Mouse (Mus musculus) MEL (cell line): Measurements from ENCODE around the gene Efcc1.

Experiments
- CTCF ChIP-seq, 3 experiments: IDR thresholded peaks in 2 of 3; conservative IDR thresholded peaks in 1 of 3; 2 replicates each; pipeline ENCODE4 v1.5.1; 2011 to 2012; ENCODE audit warnings: low read length in 3 of 3, low read depth in 2 of 3, mild to moderate bottlenecking in 2 of 3, improper control_type of control experiment in 1 of 3, inconsistent platforms in 1 of 3, mixed read lengths in 1 of 3, moderate library complexity in 1 of 3; ENCODE audit not compliant: control insufficient read depth in 1 of 3, insufficient read depth in 1 of 3, poor library complexity in 1 of 3, severe bottlenecking in 1 of 3
- EP300 ChIP-seq, 2 experiments: IDR thresholded peaks; 2 replicates each; pipeline ENCODE4 v1.6.1; 2011; ENCODE audit warnings: improper control_type of control experiment in 2 of 2, low read length in 2 of 2, low read depth in 1 of 2, mild to moderate bottlenecking in 1 of 2
- MXI1 ChIP-seq: IDR thresholded peaks from 2 replicates; pipeline ENCODE4 v1.6.1; 2011; ENCODE audit warnings: mild to moderate bottlenecking, low read depth, low read length, improper control_type of control experiment
- POLR2A ChIP-seq, 2 experiments: IDR thresholded peaks; 2 replicates each; pipeline ENCODE4 v1.6.1; 2011 to 2012; ENCODE audit warnings: low read length in 2 of 2, mild to moderate bottlenecking in 2 of 2, control low read depth in 1 of 2, improper control_type of control experiment in 1 of 2, low read depth in 1 of 2, moderate library complexity in 1 of 2; ENCODE audit not compliant: control insufficient read depth in 1 of 2, insufficient read depth in 1 of 2, poor library complexity in 1 of 2
- RAD21 ChIP-seq: IDR thresholded peaks from 2 replicates; pipeline ENCODE4 v1.6.1; 2011; ENCODE audit warnings: mild to moderate bottlenecking, low read depth, low read length, improper control_type of control experiment
- ZNF384 ChIP-seq: IDR thresholded peaks from 2 replicates; pipeline ENCODE4 v1.6.1; 2012; ENCODE audit warnings: low read depth, mild to moderate bottlenecking, inconsistent platforms, low read length, improper control_type of control experiment

- no peak for TF ChIP-seq POLR2A (IDR thresholded peaks at IDR 0.05; ENCODE audit: control insufficient read depth in 1 of 2, insufficient read depth in 1 of 2, low read depth in 1 of 2, low read length in 2 of 2, poor library complexity in 1 of 2)
- no peak for TF ChIP-seq ZNF384
- TF ChIP-seq EP300 (IDR thresholded peaks at IDR 0.05; ENCODE audit: low read depth in 1 of 2, low read length in 2 of 2): no peak
- no peak for TF ChIP-seq CTCF (IDR thresholded peaks at IDR 0.05 in 2 of 3, conservative IDR thresholded peaks at IDR 0.05 in 1 of 3; ENCODE audit: control insufficient read depth in 1 of 3, insufficient read depth in 1 of 3, low read depth in 2 of 3, low read length in 3 of 3, poor library complexity in 1 of 3, severe bottlenecking in 1 of 3)
- no peak for TF ChIP-seq MXI1
- no peak for TF ChIP-seq RAD21
These were observed 910 bp downstream of the Efcc1 start for GRCm38 (mm10) chr6:87731463-87732095.
